Mouse (Mus musculus) liver, embryonic 14.5 days (tissue): ENCODE data around the gene Gatd1.

Experiments
- CTCF ChIP-seq: IDR thresholded peaks from 2 replicates; pipeline ENCODE4 v1.5.1; 2016; ENCODE audit warnings: antibody characterized with exemption, low read depth, control low read depth
- EP300 ChIP-seq: IDR thresholded peaks from 2 replicates; pipeline ENCODE4 v1.6.1; 2016; ENCODE audit warnings: antibody characterized with exemption, low read depth

DNA sequence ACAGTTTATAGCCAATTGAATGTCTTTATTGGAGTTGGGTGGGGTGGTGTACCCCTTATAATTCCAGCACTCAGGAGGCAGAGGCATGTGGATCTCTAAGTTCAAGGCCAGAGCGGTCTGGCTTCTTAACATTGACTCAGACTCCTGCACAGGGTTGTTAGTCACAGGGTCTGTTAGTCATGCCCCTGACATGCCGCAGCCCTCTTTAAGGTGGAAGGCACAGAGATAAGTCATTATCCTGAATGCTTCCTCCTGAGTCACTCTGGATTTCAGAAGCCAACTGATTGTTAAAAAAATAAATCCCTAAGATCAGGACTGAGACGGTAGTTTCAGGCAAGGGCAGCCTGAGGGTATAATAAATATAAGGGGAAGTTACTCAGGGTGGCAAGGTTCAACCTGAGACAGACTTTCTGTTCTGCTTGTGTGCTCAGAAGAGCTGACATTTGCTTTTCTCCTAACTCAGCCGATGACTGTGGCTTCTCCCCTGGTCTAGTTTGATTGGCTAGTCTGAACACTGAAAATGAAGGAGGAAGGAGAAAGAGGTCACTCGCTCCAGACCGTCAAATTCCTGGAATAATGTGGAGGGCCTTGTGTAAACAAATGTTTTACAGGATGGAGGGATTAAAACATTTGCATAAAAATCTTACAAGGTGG is 41.9 kb downstream of the Gatd1 start:
- TF ChIP-seq CTCF (no peak), EP300 (no peak)
